ENCODE assay signal across 10 mouse cellular contexts in the genomic region with DNA sequence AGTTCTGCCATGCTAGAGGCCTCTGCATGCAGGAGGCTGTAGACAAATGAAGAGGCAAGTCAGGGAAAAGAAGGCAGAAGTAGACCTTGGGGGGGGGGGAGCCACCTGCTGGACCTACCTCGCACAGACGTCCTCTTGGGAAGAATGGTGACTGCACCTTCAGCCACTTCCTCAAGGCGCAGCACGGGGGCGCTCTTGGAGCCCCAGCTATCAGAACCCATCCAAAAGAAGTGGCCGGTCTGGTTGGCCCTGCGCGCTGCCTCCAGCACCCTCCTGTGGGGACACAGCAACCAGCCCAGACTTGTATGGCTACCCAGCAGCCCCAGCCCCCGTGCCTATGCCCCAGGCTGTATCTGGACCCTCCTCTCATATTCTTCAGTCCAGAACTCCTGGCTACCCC.
DNase-seq lines count a peak whose midpoint lies in the region; ATAC-seq and TF ChIP-seq lines count a peak whose summit lies in the region.
"Had no signal": no experiment of that assay in that cellular context is flagged by ENCODE, and none has a peak within 500 bp of the region (broad histone marks: within the 10 kb centered on the region; RNA-seq: fewer than 3 reads in every experiment).

No protein-coding gene starts in this region.

- 25% methylated on average over 9 of the region's 9 CpGs for WGBS in forebrain, embryonic 10.5 days
- WGBS in forebrain, embryonic 16.5 days, result 24% methylated on average over 9 of the region's 9 CpGs
- WGBS in midbrain, postnatal 0 days, result 13% methylated on average over 9 of the region's 9 CpGs
- WGBS in midbrain, embryonic 11.5 days, result 23% methylated on average over 9 of the region's 9 CpGs

- no peaks in the 10 kb centered on the region for H3K9me3 ChIP-seq in forebrain, embryonic 10.5 days
- no peaks in the 10 kb centered on the region for H3K9me3 ChIP-seq in forebrain, embryonic 16.5 days (ENCODE audit: control insufficient read depth, low read length)
- no peaks in the 10 kb centered on the region for H3K9me3 ChIP-seq in midbrain, postnatal 0 days (ENCODE audit: low read length)
- H3K9me3 ChIP-seq in midbrain, embryonic 11.5 days (ENCODE audit: control insufficient read depth, low read length), result no peaks in the 10 kb centered on the region
- H3K9me3 ChIP-seq: embryonic facial prominence, embryonic 12.5 days had no signal

- no peak overlapping the region for H3K9ac ChIP-seq in forebrain, embryonic 16.5 days (replicated peaks; ENCODE audit: low read depth, low read length)
- no peak overlapping the region for H3K9ac ChIP-seq in midbrain, postnatal 0 days (replicated peaks; ENCODE audit: low read length, poor library complexity, severe bottlenecking)
- no peak overlapping the region for H3K9ac ChIP-seq in midbrain, embryonic 11.5 days (ENCODE audit: low read length)
- H3K9ac ChIP-seq: embryonic facial prominence, embryonic 12.5 days had no signal

- TF ChIP-seq CTCF in midbrain, postnatal 0 days (IDR thresholded peaks at IDR 0.05), result peak; percentile 52

- peaks cover 14% of the 10 kb centered on the region; the same call in 1 of the 2 replicates for H3K4me1 ChIP-seq in forebrain, embryonic 10.5 days
- H3K4me1 ChIP-seq in forebrain, embryonic 16.5 days (replicated peaks; ENCODE audit: control insufficient read depth, insufficient read depth, low read length), result peaks cover 4% of the 10 kb centered on the region
- H3K4me1 ChIP-seq in midbrain, postnatal 0 days (ENCODE audit: insufficient read depth, low read length), result no peaks in the 10 kb centered on the region
- H3K4me1 ChIP-seq in midbrain, embryonic 11.5 days (ENCODE audit: control insufficient read depth, insufficient read depth, low read length), result no peaks in the 10 kb centered on the region
- H3K4me1 ChIP-seq: embryonic facial prominence, embryonic 12.5 days had no signal

- H3K4me2 ChIP-seq in forebrain, embryonic 16.5 days (ENCODE audit: low read length), result no peak overlapping the region
- H3K4me2 ChIP-seq in midbrain, postnatal 0 days (ENCODE audit: low read depth, low read length, poor library complexity, severe bottlenecking), result no peak overlapping the region
- no peak overlapping the region for H3K4me2 ChIP-seq in midbrain, embryonic 11.5 days
- H3K4me2 ChIP-seq: embryonic facial prominence, embryonic 12.5 days had no signal

- H3K27me3 ChIP-seq in forebrain, embryonic 10.5 days (ENCODE audit: poor library complexity, severe bottlenecking), result peaks cover 4% of the 10 kb centered on the region; the same call in 1 of the 2 replicates
- no peaks in the 10 kb centered on the region for H3K27me3 ChIP-seq in forebrain, embryonic 16.5 days (replicated peaks; ENCODE audit: control insufficient read depth, insufficient read depth, low read length)
- H3K27me3 ChIP-seq in midbrain, postnatal 0 days (ENCODE audit: insufficient read depth, low read length), result no peaks in the 10 kb centered on the region
- no peaks in the 10 kb centered on the region; the same call in 1 of the 2 replicates for H3K27me3 ChIP-seq in midbrain, embryonic 11.5 days (ENCODE audit: control insufficient read depth, insufficient read depth, low read length)
- H3K27me3 ChIP-seq: embryonic facial prominence, embryonic 12.5 days had no signal

- no peak overlapping the region for H3K4me3 ChIP-seq in forebrain, embryonic 10.5 days
- no peak overlapping the region for H3K4me3 ChIP-seq in forebrain, embryonic 16.5 days (replicated peaks; ENCODE audit: low read length)
- no peak overlapping the region for H3K4me3 ChIP-seq in midbrain, postnatal 0 days (ENCODE audit: low read depth, low read length)
- H3K4me3 ChIP-seq in midbrain, embryonic 11.5 days (ENCODE audit: low read depth, low read length), result no peak overlapping the region
- H3K4me3 ChIP-seq: embryonic facial prominence, embryonic 12.5 days had no signal

- intact Hi-C loops in gastrocnemius, postnatal 14 days (cut with DNase I; ENCODE audit: low total_unique reads), result no loop called here

- H3K36me3 ChIP-seq in forebrain, embryonic 10.5 days (replicated peaks), result no peaks in the 10 kb centered on the region
- H3K36me3 ChIP-seq in forebrain, embryonic 16.5 days (ENCODE audit: control insufficient read depth, insufficient read depth), result no peaks in the 10 kb centered on the region
- H3K36me3 ChIP-seq in midbrain, postnatal 0 days (ENCODE audit: insufficient read depth, low read length), result no peaks in the 10 kb centered on the region; the same call in 1 of the 2 replicates
- H3K36me3 ChIP-seq in midbrain, embryonic 11.5 days (ENCODE audit: control insufficient read depth, insufficient read depth, low read length), result no peaks in the 10 kb centered on the region
- H3K36me3 ChIP-seq: embryonic facial prominence, embryonic 12.5 days had no signal

- DNase-seq in forebrain, embryonic 10.5 days (ENCODE audit: extremely low spot score, low spot score), result peak; percentile 25
- no peak for DNase-seq in midbrain, postnatal 0 days (ENCODE audit: low spot score)
- DNase-seq in midbrain, embryonic 11.5 days (ENCODE audit: low spot score, missing footprints), result no peak
- DNase-seq in cerebellum, postnatal 25 days, result peak; percentile 71 to 79
- peak; percentile 14 for DNase-seq in thymus, postnatal 25 days
- DNase-seq in gastrocnemius, postnatal 14 days, result no peak
- no peak for DNase-seq in lung, postnatal 4 days
- DNase-seq: kidney, adult 18-20 months had no signal

- ATAC-seq in forebrain, embryonic 16.5 days, result no peak
- no peak for ATAC-seq in midbrain, postnatal 0 days (ENCODE audit: low FRiP score)
- ATAC-seq in midbrain, embryonic 11.5 days (ENCODE audit: low FRiP score), result no peak

- H3K27ac ChIP-seq in forebrain, embryonic 10.5 days, result peak overlapping the region; percentile 8; the same call in 1 of the 2 replicates
- H3K27ac ChIP-seq in forebrain, embryonic 16.5 days (ENCODE audit: low read length), result no peak overlapping the region
- no peak overlapping the region for H3K27ac ChIP-seq in midbrain, postnatal 0 days (ENCODE audit: low read depth, low read length)
- no peak overlapping the region for H3K27ac ChIP-seq in midbrain, embryonic 11.5 days (ENCODE audit: low read depth, low read length)
- H3K27ac ChIP-seq: embryonic facial prominence, embryonic 12.5 days had no signal

Comparison
In these comparisons a context has a peak if more than half of its experiments do, and no peak if none do; other contexts are left out.
1. DNase-seq: peak in forebrain, embryonic 10.5 days (single experiment), cerebellum, postnatal 25 days (2 of 2) and thymus, postnatal 25 days (single experiment); none in midbrain, postnatal 0 days (single experiment), midbrain, embryonic 11.5 days (single experiment), gastrocnemius, postnatal 14 days (single experiment) and lung, postnatal 4 days (0 of 2).